Mouse (Mus musculus) layer of hippocampus, adult 11-12 months (tissue): ENCODE measurements around the gene Dmpk.
"Not testable (repeated sequence)": the region's sequence is repeated elsewhere in the genome, so short reads cannot be mapped to it uniquely, and the experiment has no call there.

Experiments used
- DNase-seq: peaks from one replicate; pipeline ENCODE4 v3.0.0; 2022; ENCODE audit warnings: low spot score

Dmpk gene

DNA sequence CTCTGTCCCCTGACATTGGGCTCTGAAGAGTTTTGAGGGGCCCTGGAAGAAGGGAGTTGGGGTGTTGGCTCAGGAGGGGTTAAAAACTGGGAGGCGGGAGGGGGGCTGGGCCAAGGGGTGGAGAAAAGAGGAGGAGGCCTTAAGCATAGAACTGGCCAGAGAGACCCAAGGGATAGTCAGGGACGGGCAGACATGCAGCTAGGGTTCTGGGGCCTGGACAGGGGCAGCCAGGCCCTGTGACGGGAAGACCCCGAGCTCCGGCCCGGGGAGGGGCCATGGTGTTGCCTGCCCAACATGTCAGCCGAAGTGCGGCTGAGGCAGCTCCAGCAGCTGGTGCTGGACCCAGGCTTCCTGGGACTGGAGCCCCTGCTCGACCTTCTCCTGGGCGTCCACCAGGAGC, at the start of gene Dmpk:
TSS of gene Dmpk (plus strand) at position 149 of the 400 bp plus-strand sequence.
- no peak for DNase-seq

DNA sequence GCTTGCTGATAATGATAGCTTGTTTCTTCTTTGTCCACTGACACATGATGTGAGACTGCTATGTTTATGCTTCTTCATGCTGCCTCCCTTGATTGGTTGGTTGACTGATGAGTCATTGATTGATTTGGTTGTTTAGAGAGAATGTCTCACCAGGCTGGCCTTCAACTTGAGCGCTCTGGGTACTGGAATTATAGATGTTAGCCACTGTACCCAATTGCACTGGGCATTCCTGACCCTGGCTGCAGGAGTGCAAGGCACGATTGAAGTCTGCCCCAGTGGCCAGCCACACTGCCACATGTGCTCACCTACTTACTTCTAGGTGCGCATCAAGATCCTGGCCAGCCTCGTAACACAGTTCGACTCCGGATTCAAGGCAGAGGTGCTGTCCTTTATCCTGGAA, 39.0 kb upstream of the Dmpk start:
- no peak for DNase-seq

GRCm38 (mm10) chr7:19046286-19047069, 37.2 kb upstream of the Dmpk start:
- no peak for DNase-seq

DNA sequence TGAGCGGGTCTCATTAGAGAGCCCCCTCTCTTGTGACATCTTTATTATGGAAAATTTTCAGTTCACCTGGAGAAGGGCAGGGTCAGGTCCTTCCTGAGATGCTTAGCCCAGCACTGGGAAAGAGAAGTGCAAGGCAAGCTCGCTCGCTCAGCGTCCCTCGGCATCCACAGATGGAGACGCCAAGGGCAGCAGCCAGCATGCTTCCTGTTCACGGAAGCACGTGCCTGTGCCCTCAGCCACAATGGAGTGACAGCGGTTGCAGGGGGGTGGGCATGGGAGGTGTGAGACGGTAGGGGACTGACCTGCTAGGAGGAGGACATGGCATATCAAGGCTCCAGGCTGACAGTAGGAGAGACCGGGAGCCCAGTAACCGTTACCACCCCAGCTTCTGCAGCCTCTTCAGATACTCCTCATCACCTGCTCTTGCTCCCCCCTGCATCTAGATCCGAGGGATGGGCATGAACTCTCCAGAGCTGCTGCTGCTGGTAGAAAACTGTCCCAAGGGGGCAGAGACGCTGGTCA, 35.6 kb upstream of the Dmpk start:
- no peak for DNase-seq

- no peak for DNase-seq
These were observed 34.4 kb upstream of the Dmpk start for GRCm38 (mm10) chr7:19049252-19049651.

DNA sequence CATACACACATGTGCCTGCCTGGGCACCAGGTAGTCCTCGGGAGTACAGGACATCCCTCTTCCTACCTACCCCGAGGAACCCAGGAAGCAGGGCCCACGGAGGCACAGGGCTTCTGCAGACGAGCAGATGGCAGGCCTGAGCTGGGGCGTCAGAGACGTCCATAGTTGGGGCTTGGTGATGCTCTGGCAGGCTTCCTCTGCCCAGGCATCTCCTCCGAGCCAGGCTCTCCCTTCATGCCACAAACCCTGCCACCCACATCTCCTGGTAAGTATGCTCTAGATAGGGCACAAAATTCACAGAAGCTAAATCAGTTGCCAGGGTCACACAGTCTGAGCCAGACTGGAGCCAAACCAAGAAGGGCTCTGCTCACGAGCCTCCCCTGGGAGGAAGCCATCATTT, 33.5 kb upstream of the Dmpk start:
- no peak for DNase-seq

- no peak for DNase-seq
These were observed 32.5 kb upstream of the Dmpk start for GRCm38 (mm10) chr7:19051161-19051560.

DNA sequence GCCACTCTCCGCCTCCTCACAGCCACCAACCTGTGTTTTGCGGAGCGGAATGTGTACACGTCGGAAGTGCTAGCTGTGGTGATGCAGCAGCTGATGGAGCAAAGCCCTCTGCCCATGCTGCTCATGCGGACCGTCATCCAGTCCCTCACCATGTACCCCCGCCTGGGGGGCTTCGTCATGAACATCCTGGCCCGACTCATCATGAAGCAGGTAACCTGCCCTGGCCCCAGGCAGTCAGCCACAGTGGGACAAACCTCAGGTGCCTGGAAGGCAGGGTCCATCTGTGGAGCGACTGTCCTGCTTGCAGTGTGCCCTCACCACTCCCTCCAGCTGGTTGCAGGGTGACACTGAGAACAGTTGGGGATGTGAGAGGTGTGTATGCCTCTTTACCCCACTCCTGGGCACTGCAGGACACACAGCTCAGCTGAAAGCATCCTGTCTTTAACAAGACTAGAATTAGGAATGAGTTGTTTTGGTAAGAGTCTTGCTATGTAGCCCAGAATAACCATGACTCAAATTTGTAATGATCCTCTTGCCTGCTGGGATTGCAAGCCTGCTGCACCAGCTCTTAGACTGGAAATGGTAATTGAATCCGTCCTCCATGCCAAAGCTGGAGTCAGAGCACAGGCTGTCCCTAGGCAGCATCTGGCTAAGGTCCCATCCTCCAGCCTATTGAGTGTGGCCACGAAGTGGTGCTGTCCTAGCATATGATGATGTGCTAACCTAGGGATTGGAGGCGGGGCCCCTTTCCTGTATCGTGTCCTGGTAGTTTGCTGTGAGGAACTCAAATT, 31.1 kb upstream of the Dmpk start:
- DNase-seq: peak; percentile 79

- DNase-seq: peak; percentile 49
These were observed 30.5 kb upstream of the Dmpk start for GRCm38 (mm10) chr7:19053136-19053532.

DNA sequence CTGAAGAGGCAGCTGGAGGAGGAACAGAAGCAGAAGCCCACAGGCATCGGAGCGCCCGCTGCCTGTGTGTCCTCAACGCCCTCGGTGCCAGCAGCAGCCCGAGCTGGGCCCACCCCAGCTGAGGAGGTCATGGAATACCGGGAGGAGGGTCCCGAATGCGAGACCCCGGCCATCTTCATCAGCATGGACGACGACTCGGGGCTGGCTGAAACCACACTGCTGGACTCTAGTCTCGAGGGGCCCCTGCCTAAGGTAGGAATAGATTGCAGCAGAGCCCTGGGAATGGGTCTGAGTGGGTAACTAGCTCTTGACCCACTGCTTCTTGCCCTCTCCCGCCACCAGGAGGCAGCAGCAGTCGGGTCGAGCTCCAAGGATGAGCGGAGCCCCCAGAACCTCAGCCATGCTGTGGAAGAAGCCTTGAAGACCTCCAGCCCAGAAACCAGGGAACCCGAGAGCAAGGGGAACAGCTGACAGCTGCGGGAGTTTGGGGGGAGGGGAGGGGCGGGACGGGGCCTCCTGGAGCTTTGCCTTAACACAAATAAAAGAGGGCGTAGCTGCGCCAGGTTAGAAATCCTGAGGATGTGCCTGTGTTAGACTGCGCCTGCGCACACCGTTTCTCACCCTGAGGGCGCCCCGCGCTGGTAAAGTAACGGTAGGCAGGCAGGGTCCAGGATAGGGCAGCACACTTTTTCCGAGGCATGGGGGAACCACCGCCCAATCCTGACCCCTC, 29.4 kb upstream of the Dmpk start, which contains the start of gene Rsph6a:
TSS of gene Rsph6a (plus strand) at position 644 of the 730 bp plus-strand sequence.
- peak; percentile 55 for DNase-seq

GRCm38 (mm10) chr7:19054777-19055076, 28.9 kb upstream of the Dmpk start:
- DNase-seq: no peak

DNA sequence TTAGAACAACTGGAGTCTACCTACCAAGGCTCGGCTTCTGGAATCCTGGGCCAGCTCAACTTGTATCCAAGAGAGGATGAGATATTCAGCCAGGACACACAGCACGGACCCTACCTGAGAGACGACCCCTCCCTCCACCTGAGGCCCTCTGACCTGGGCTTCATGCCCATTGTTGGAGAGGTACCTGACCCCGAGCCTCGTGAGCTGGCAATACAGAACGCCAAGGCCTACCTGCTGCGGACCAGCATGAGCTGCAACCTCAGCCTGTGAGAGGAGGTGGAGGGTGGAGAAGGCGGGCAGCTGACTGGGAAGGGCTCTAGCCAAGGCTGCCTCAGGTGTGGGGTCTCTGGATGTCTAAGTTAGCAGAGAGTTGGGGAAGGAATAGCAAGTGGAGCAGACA, 28.5 kb upstream of the Dmpk start:
- no peak for DNase-seq

- DNase-seq: no peak
These were observed 26.2 kb upstream of the Dmpk start for GRCm38 (mm10) chr7:19057405-19057804.

DNA sequence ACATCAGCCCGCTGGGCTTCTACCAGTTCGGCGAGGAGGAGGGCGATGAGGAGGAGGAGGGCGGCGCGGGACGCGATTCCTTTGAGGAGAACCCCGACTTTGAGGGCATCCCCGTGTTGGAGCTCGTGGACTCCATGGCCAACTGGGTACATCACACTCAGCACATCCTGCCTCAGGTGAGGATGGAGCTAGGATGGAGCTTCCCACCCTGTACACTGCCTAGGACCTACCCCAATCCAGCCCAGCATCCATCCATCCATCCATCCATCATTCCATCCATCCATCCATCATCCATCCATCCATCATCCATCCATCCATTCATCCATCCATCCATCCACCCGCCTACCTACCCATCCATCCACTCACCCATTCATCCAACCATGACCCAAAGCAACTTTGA, 17.8 kb upstream of the Dmpk start:
- DNase-seq: no peak

GRCm38 (mm10) chr7:19067063-19067462, 16.6 kb upstream of the Dmpk start:
- no peak for DNase-seq

- no peak for DNase-seq
These were observed 15.7 kb upstream of the Dmpk start for GRCm38 (mm10) chr7:19067935-19068334.

GRCm38 (mm10) chr7:19068707-19069106, 14.9 kb upstream of the Dmpk start:
- peak; percentile 83 for DNase-seq

- DNase-seq: no peak
These were observed 14.1 kb upstream of the Dmpk start for GRCm38 (mm10) chr7:19069500-19069899.

DNA sequence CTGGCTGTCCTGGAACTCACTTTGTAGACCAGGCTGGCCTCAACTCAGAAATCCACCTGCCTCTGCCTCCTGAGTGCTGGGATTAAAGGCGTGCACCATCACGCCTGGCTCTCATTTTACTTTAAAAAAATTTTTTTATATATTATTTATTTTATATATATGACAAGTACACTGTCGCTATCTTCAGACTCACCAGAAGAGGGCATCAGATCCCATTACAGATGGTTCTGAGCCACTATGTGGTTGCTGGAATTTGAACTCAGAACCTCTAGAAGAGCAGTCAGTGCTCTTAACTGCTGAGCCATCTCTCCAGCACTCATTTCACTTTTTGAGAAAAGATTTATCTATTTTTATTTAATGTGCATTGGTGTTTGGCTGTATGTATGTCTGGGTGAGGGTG, 12.6 kb upstream of the Dmpk start:
- not testable (repeated sequence) for DNase-seq

GRCm38 (mm10) chr7:19073504-19073903, 10.1 kb upstream of the Dmpk start:
- no peak for DNase-seq

DNA sequence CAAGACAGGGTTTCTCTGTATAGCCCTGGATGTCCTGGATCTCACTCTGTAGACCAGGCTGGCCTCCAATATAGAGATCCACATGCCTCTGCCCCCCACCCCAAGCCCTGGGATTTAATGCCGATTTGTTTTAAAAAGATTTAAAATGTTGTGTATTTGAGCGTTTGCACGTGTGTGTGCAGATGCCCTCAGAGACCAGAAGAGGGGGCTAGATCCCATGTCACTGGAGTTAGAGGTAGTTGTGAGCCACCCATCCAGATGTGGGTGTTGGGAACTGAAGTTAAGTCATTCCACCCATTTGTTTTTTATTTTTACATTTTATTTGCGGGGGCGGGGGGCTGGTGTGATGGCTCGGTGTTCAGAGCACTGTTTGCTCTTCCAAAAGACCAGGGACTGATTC, 9.2 kb upstream of the Dmpk start:
- DNase-seq: no peak

- no peak for DNase-seq
These were observed 8.4 kb upstream of the Dmpk start for GRCm38 (mm10) chr7:19075231-19075630.
